Mouse (Mus musculus): ENCODE measurements around the gene Gm20716. TPM values are rescaled to one million over a fixed set of nuclear protein-coding genes. Genes with fewer than 3 reads are reported as not detected.

Gm20716 gene
- total RNA-seq, 1 experiment, result 41.7 TPM

- in situ Hi-C loops (cut with MboI; ENCODE audit: low sequenced_read_pairs in 2 of 2, unreplicated experiment in 2 of 2), result no loop called here
- TF ChIP-seq MAFK (IDR thresholded peaks at IDR 0.05; ENCODE audit: insufficient read depth, low read depth, low read length), result no peak
- no peak for TF ChIP-seq HCFC1 (IDR thresholded peaks at IDR 0.05; ENCODE audit: borderline replicate concordance, insufficient read depth, low read length)
- TF ChIP-seq CHD2 (IDR thresholded peaks at IDR 0.05; ENCODE audit: low read depth, low read length), result no peak
- no peak for TF ChIP-seq ZC3H11A (IDR thresholded peaks at IDR 0.05; ENCODE audit: borderline replicate concordance, low read depth, low read length)
- TF ChIP-seq ZNF384 (IDR thresholded peaks at IDR 0.05; ENCODE audit: low read depth, low read length), result no peak
- no peak overlapping the region for H3K27ac ChIP-seq (ENCODE audit: insufficient read depth, low read depth, low read length, poor library complexity, severe bottlenecking)
- no peak overlapping the region for H3K4me3 ChIP-seq (ENCODE audit: insufficient read depth in 1 of 2, low read depth in 1 of 2, low read length in 2 of 2, poor library complexity in 1 of 2, severe bottlenecking in 1 of 2)
- DNase-seq (ENCODE audit: low read depth, low spot score), result no peak
- H3K9ac ChIP-seq (ENCODE audit: insufficient read depth, low read depth, low read length, poor library complexity, severe bottlenecking), result no peak overlapping the region
- H3K4me1 ChIP-seq (ENCODE audit: control insufficient read depth in 2 of 2, insufficient read depth in 2 of 2, low read length in 2 of 2, poor library complexity in 1 of 2), result no peaks in the 10 kb centered on the region; a peak in 1 of 4 replicates
- H3K9me3 ChIP-seq (ENCODE audit: control insufficient read depth, insufficient read depth, low read depth, low read length), result no peaks in the 10 kb centered on the region
- no peaks in the 10 kb centered on the region for H3K36me3 ChIP-seq (ENCODE audit: control insufficient read depth, insufficient read depth, low read length, poor library complexity, severe bottlenecking)
These were observed 3.1 kb upstream of the Gm20716 start for GRCm38 (mm10) chr2:168233286-168233685.

DNA sequence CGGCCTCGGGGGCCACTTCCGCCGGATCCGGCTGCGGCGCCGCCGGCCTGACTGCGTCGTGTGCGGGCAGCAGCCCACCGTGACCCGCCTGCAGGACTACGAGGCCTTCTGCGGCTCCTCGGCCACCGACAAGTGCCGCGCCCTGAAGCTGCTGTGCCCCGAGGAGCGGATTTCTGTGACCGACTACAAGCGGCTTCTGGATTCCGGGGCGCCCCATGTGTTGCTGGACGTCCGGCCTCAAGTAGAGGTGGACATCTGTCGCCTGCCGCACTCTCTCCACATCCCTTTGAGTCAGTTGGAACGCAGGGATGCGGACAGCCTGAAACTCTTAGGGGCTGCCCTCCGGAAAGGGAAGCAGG, 1.3 kb upstream of the Gm20716 start:
- no peak overlapping the region for H3K27ac ChIP-seq (ENCODE audit: insufficient read depth, low read depth, low read length, poor library complexity, severe bottlenecking)
- TF ChIP-seq MAFK (IDR thresholded peaks at IDR 0.05; ENCODE audit: insufficient read depth, low read depth, low read length) (no peak), CHD2 (IDR thresholded peaks at IDR 0.05; ENCODE audit: low read depth, low read length) (no peak), HCFC1 (IDR thresholded peaks at IDR 0.05; ENCODE audit: borderline replicate concordance, insufficient read depth, low read length) (no peak), ZC3H11A (IDR thresholded peaks at IDR 0.05; ENCODE audit: borderline replicate concordance, low read depth, low read length) (no peak), ZNF384 (IDR thresholded peaks at IDR 0.05; ENCODE audit: low read depth, low read length) (no peak)
- H3K4me3 ChIP-seq (ENCODE audit: insufficient read depth in 1 of 2, low read depth in 1 of 2, low read length in 2 of 2, poor library complexity in 1 of 2, severe bottlenecking in 1 of 2), result peak overlapping the region; percentile 75 to 96

GRCm38 (mm10) chr2:168230773-168231470, 758 bp upstream of the Gm20716 start:
- no peak for DNase-seq (ENCODE audit: low read depth, low spot score)
- in situ Hi-C loops (cut with MboI; ENCODE audit: low sequenced_read_pairs in 2 of 2, unreplicated experiment in 2 of 2), result no loop called here
- TF ChIP-seq HCFC1 (IDR thresholded peaks at IDR 0.05; ENCODE audit: borderline replicate concordance, insufficient read depth, low read length) (0 out of 2 replicates have a peak, but pooled peaks have one; percentile 3), MAFK (IDR thresholded peaks at IDR 0.05; ENCODE audit: insufficient read depth, low read depth, low read length) (no peak)
- Histone ChIP-seq H3K9me3 (ENCODE audit: control insufficient read depth, insufficient read depth, low read depth, low read length) (no peaks in the 10 kb centered on the region), H3K36me3 (ENCODE audit: control insufficient read depth, insufficient read depth, low read length, poor library complexity, severe bottlenecking) (peaks cover 5% of the 10 kb centered on the region; the same call in 1 of the 2 replicates), H3K27ac (ENCODE audit: insufficient read depth, low read depth, low read length, poor library complexity, severe bottlenecking) (no peak overlapping the region; the same call in 1 of the 2 replicates), H3K9ac (ENCODE audit: insufficient read depth, low read depth, low read length, poor library complexity, severe bottlenecking) (peak overlapping the region; percentile 95), H3K4me1 (ENCODE audit: control insufficient read depth in 2 of 2, insufficient read depth in 2 of 2, low read length in 2 of 2, poor library complexity in 1 of 2) (no peaks in the 10 kb centered on the region; a peak in 1 of 4 replicates), H3K4me3 (ENCODE audit: insufficient read depth in 1 of 2, low read depth in 1 of 2, low read length in 2 of 2, poor library complexity in 1 of 2, severe bottlenecking in 1 of 2) (peak overlapping the region; percentile 75 to 96)

More for the DNA sequence above, 1.3 kb upstream of the Gm20716 start:
- in situ Hi-C loops (cut with MboI; ENCODE audit: low sequenced_read_pairs in 2 of 2, unreplicated experiment in 2 of 2), result no loop called here
- no peak for DNase-seq (ENCODE audit: low read depth, low spot score)
- H3K4me1 ChIP-seq (ENCODE audit: control insufficient read depth in 2 of 2, insufficient read depth in 2 of 2, low read length in 2 of 2, poor library complexity in 1 of 2), result no peaks in the 10 kb centered on the region; a peak in 1 of 4 replicates
- H3K9ac ChIP-seq (ENCODE audit: insufficient read depth, low read depth, low read length, poor library complexity, severe bottlenecking), result peak overlapping the region; percentile 95
- H3K36me3 ChIP-seq (ENCODE audit: control insufficient read depth, insufficient read depth, low read length, poor library complexity, severe bottlenecking), result peaks cover 2% of the 10 kb centered on the region; the same call in 1 of the 2 replicates
- H3K9me3 ChIP-seq (ENCODE audit: control insufficient read depth, insufficient read depth, low read depth, low read length), result no peaks in the 10 kb centered on the region

- no peaks in the 10 kb centered on the region; a peak in 1 of 4 replicates for H3K4me1 ChIP-seq (ENCODE audit: control insufficient read depth in 2 of 2, insufficient read depth in 2 of 2, low read length in 2 of 2, poor library complexity in 1 of 2)
- peak overlapping the region; percentile 95 for H3K9ac ChIP-seq (ENCODE audit: insufficient read depth, low read depth, low read length, poor library complexity, severe bottlenecking)
- no peaks in the 10 kb centered on the region for H3K9me3 ChIP-seq (ENCODE audit: control insufficient read depth, insufficient read depth, low read depth, low read length)
- peak overlapping the region; percentile 75 to 96 for H3K4me3 ChIP-seq (ENCODE audit: insufficient read depth in 1 of 2, low read depth in 1 of 2, low read length in 2 of 2, poor library complexity in 1 of 2, severe bottlenecking in 1 of 2)
- in situ Hi-C loops (cut with MboI; ENCODE audit: low sequenced_read_pairs in 2 of 2, unreplicated experiment in 2 of 2), result no loop called here
- H3K27ac ChIP-seq (ENCODE audit: insufficient read depth, low read depth, low read length, poor library complexity, severe bottlenecking), result 0 out of 2 replicates have a peak overlapping the region, but pooled peaks have one; percentile 90
- peaks cover 15% of the 10 kb centered on the region for H3K36me3 ChIP-seq (ENCODE audit: control insufficient read depth, insufficient read depth, low read length, poor library complexity, severe bottlenecking)
- TF ChIP-seq MAFK (IDR thresholded peaks at IDR 0.05; ENCODE audit: insufficient read depth, low read depth, low read length) (no peak), ZNF384 (IDR thresholded peaks at IDR 0.05; ENCODE audit: low read depth, low read length) (no peak), HCFC1 (IDR thresholded peaks at IDR 0.05; ENCODE audit: borderline replicate concordance, insufficient read depth, low read length) (no peak), ZC3H11A (IDR thresholded peaks at IDR 0.05; ENCODE audit: borderline replicate concordance, low read depth, low read length) (no peak), CHD2 (IDR thresholded peaks at IDR 0.05; ENCODE audit: low read depth, low read length) (no peak)
- DNase-seq (ENCODE audit: low read depth, low spot score), result no peak
These were observed 793 bp downstream of the Gm20716 start for GRCm38 (mm10) chr2:168229116-168230025.
